Comparison of ENCODE assay signal across 19 mouse cellular contexts in the genomic region with DNA sequence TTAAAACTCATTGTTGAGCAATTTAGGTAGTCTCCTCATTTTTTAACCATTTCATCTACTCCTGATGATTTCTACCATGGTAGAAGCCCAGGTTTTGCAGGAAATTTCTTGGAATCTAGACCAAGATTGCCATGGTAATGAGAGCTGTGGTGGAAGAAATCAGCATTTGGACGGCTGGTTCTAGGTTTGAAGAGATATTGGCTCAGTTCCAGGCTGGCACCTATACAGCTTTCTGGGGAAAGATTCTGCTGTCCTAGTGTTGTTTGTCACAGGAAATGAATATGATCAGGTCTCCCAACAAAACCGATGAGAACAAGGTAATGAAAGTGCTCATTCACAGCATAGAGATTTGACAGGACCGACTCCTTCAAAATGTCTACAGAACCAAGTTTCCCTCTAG.
DNase-seq lines count a peak whose midpoint lies in the region; TF ChIP-seq lines count a peak whose summit lies in the region.
"Had no signal": no experiment of that assay in that cellular context is flagged by ENCODE, and none has a peak within 500 bp of the region (broad histone marks: within the 10 kb centered on the region; RNA-seq: fewer than 3 reads in every experiment).

No protein-coding gene starts in this region.

- TF ChIP-seq CTCF in cerebellum, adult 2 months (IDR thresholded peaks at IDR 0.05; ENCODE audit: borderline replicate concordance, insufficient read depth, low read depth, low read length) = no peak

- TF ChIP-seq POLR2A in cerebellum, adult 2 months (IDR thresholded peaks at IDR 0.05; ENCODE audit: borderline replicate concordance, insufficient read depth, low read length) = no peak

- H3K27me3 ChIP-seq in cerebellum, adult 2 months (ENCODE audit: control insufficient read depth, insufficient read depth, low read length) = no peaks in the 10 kb centered on the region
- H3K27me3 ChIP-seq: CH12.LX; embryonic facial prominence, embryonic 12.5 days; forebrain, embryonic 13.5 days; forebrain, embryonic 15.5 days; Patski had no signal

- no peak overlapping the region for H3K27ac ChIP-seq in cerebellum, adult 2 months (ENCODE audit: insufficient read depth, low read length)
- H3K27ac ChIP-seq: embryonic facial prominence, embryonic 10.5 days; embryonic facial prominence, embryonic 12.5 days; forebrain, embryonic 13.5 days; forebrain, embryonic 15.5 days had no signal

- 40% methylated on average over 3 of the region's 3 CpGs for WGBS in cerebellum, adult 2 months

- peak; percentile 82 to 85 for DNase-seq in cerebellum, postnatal 10 days
- DNase-seq in cerebellum, adult 11 months = no peak
- DNase-seq in cerebellum, postnatal 25 days = peak; percentile 13 to 47
- DNase-seq in cerebellum, adult 2 months = no peak
- peak; percentile 23 for DNase-seq in left cerebral cortex, postnatal 4 days
- DNase-seq in left cerebral cortex, postnatal 25 days (ENCODE audit: low spot score in 2 of 2) = no peak
- DNase-seq: adrenal gland, adult 8-10 months; adrenal gland, postnatal 14 days; adrenal gland, postnatal 36 days; B cell, adult 2 months; cerebellum, adult 18-20 months; cerebellum, adult 9-11 months; forebrain, postnatal 0 days had no signal

- intact Hi-C loops in left cerebral cortex, postnatal 4 days (cut with DNase I) = no loop called here
- intact Hi-C loops in left cerebral cortex, postnatal 25 days (cut with DNase I) = no loop called here

- no peaks in the 10 kb centered on the region for H3K4me1 ChIP-seq in cerebellum, adult 2 months (ENCODE audit: control insufficient read depth, insufficient read depth, low read length)
- H3K4me1 ChIP-seq: embryonic facial prominence, embryonic 10.5 days; embryonic facial prominence, embryonic 12.5 days; forebrain, embryonic 13.5 days; forebrain, embryonic 15.5 days had no signal

- no peak overlapping the region for H3K4me3 ChIP-seq in cerebellum, adult 2 months (replicated peaks; ENCODE audit: insufficient read depth, low read depth, low read length)
- H3K4me3 ChIP-seq: embryonic facial prominence, embryonic 10.5 days; embryonic facial prominence, embryonic 12.5 days; forebrain, embryonic 13.5 days; forebrain, embryonic 15.5 days had no signal

Comparison
In these comparisons a context has a peak if more than half of its experiments do, and no peak if none do; other contexts are left out.
1. DNase-seq: peak in cerebellum, postnatal 10 days (2 of 2), cerebellum, postnatal 25 days (2 of 2) and left cerebral cortex, postnatal 4 days (single experiment); none in cerebellum, adult 11 months (single experiment), cerebellum, adult 2 months (0 of 2) and left cerebral cortex, postnatal 25 days (0 of 2).